Mouse (Mus musculus): ENCODE data around the gene Sfxn5.

Sfxn5 gene

DNA sequence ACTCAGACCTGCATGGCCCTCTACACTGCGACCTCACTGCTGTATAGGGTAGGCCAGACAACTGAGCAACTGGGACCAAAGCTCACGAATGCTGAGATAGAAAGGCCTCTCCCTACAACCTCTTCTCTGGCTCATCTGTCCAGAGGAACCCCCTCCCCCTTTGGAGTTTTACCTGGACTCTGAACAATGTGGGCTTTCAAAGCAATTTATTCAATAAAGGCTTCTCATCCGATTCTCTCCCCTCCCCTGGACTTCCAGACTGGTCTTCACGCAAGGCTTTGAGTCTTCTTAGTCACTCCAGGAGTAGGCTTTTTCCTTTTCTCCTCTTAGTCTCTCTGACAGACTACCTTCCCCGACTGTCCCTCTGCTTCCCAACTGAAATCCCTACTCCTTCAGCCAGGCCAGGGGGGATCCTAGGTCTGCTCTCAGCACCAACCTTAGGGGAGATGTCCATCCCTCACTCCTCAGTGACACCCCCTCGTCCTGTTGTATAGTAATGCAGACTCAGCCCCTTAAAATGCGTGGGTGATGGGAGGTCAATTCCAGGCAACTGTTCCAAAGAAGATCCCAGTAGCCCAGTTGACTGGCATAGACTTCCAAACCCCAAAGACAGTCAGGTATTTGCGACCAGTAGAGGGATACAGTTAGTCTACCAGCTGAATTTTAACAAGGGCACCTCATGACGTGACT, 141.3 kb downstream of the Sfxn5 start:
- no peak for DNase-seq (ENCODE audit: low spot score in 2 of 2)

DNA sequence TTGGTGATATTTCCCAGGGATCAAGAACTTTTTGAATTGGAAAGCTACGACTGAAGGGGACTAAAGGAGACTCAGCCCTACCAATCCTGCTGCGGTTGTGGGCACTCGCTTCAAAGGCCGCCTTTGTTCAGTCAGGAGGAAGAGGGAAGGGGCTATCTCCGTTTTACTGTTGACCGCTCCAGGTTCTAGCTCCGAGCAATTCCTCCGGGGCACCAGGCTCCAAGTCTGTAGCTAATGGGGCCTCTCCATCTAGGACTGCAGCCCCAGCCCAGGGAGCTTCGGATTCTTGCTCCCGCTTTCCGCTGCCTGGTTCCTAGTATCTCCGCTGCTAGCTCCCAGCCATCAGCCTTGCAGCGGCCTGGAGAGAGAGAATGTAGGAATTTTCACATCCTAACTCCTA, 142.6 kb downstream of the Sfxn5 start:
- DNase-seq (ENCODE audit: low spot score in 2 of 2), result no peak

DNA sequence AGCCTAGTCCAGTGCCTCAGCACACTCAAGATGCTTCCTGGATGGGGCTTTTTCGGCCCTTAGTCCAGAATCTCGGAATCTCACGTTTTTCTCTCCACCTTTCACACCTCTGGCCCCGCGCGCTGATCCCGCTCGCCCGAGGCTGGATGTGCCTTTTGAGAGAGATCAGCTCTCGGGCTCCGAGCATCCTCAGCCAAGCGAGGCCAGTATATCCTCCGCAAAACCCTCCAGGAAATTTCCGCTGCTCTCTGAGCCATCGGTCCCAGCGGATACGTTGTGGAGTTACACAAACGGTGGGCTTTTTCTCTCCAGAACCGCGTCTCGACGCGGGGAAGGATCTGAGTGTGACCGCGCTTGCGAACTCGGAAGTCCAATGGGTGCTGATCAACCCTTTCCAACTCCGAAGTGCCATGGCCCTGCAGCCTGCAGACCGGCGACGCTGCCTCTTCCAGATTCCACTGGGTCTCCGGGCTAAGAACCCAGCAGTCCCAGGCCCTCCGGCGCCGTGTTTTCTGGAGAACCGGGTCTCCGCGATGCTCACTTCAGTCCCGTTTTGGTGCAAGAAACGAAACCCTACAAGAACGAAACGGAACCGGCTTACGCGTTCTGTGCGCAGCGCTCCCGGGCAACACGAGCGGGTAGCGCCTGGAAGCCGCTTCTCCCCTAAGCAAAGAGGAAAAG, 143.2 kb downstream of the Sfxn5 start:
- DNase-seq (ENCODE audit: low spot score in 2 of 2), result no peak

DNA sequence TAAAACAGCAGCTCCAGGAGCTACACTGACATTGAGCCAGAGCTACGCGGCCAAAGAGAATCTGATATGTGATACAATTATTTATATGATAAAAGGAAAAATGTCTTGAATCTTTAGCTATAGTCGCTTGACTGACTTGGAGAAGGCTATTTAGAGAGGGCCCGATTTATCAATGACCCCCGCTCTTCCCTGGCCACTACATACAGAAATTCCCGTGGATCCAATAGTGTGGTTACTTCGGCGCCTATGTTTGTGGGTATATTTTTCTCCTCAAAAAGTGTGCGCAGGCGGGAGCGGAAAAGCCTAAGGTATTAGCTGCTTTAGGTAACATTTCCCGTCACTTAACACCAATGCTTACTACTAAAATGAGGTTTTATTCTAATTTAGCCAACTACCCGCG, 143.9 kb downstream of the Sfxn5 start:
- DNase-seq (ENCODE audit: low spot score in 2 of 2), result no peak

DNA sequence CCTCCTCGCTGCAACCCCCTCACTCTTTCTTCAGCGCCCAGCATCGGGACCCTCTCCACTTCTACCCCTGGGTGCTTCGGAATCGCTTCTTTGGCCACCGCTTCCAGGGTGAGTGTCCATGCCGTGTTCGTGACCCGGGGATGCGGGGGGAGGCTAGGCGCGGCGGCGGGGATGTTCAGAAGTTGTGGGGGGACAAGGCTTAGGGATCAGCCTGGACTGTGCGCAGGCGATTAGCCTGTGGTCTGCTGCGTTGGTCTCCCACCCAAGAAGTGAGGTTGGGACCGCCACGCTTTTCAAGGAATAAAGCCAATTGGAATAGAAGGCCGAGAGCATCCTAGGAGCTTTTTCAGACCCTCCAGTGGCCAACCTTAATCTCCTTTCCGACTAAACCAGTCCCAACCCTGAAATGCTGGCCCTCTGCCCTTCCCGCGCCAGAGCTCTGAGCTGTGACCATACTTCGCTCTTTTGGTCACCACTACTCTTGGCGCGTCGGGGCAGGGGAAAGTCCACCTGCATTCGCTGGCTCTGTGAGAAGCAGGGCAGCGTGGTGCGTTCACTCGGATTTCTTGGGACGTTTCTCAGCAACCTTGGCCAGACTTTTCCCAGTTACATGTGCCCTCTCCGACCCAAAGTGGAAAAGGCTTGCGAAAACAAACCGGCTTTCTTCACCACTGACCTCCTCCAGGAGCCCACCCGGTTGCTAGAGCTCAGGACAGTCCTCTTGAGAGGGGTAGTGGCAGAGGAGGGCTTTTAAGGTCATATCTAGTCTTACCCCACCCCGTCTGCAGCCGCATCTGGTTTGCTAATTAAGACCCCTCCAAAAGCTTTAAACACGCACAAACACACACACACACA, 144.7 kb downstream of the Sfxn5 start:
- no peak for DNase-seq (ENCODE audit: low spot score in 2 of 2)

DNA sequence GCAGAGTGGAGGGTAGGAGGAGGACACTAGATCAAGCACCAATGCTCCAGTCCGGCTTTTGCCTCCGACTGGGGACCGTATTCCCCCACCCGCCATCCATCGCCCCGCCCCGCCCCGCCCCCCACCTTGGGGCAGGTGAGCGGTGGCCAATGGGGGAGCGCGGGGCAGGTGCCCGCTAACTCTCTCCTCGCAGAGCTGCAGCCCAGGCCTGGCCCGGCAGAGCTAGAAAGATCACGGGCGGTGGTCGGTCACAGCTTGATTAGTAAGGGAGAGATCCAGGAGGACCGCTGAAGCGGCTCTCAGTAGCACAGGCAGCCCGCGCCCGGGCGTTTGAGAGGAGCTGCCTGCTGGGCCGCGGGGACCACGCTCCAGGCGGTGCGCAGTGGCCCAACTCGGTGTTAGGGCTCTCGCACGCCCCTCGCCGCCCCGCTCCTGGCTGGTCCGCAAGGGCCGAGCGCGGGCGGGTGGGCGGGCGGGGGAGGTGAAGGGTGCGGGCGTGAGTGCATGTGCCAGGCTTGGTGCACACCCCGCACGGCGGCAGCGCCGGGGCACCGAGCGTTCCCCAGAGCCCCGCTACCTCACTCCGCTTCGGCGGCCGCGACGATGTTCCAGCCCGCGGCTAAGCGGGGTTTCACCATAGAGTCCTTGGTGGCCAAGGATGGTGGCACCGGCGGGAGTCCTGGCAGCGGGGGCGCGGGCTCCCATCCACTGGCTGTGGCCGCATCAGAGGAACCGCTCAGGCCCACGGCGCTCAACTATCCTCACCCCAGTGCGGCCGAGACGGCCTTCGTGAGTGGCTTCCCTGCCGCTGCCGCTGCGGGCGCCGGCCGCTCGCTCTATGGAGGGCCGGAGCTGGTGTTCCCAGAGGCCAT, 145.6 kb downstream of the Sfxn5 start, which contains the start of gene Emx1:
Emx1 (plus strand) TSS at position 99 of the 872 bp plus-strand sequence.
- no peak for DNase-seq (ENCODE audit: low spot score in 2 of 2)

DNA sequence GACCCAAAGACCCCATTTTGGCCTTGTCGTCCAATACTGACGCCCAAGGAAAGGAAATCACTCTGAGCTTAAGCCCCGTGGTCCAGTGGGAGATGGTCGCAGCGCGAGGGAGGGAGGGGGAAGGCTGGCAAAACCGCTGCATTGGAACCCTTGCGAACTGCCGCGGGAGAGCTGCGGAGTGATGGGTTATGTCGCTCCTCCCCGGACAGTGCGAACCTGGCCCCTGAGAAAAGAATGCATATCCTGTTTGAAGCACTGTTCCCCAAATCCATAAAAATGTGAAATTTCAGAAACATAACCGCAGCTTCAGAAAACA, 146.5 kb downstream of the Sfxn5 start:
- no peak for DNase-seq (ENCODE audit: low spot score in 2 of 2)

DNA sequence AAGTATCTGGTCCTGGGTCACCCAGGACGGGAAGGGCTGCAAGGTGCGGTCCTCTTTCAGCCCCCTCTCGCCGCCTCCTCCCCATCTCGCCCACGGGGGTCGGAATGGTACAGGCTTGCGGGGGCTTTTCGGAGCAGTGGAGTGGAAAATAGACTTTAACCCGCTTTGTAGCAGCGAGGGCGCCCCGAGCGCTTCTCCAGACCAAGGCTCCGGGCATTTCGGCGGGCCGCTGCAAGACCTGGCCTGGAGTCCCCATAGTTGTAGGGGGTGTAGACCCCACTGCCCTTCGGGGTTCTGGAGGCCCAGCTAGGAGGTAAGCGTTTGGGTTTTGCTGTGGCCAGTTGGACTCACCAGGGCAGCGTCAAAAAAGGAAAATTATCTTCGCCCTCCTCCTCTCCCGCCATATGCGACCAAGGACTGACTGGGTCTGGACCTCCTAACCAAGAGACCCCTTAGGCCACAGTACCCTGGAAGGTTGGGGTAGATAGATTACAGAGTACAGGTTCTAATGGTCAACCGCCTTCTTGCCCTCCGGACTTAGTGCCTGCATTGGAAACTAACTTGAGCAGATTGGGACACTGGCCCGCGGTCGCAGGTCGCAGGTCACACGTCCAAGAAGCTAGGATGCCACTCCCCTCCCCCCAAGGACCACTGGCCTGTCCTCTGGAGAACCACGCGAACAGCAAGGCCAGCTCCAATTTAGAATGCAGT, 147.0 kb downstream of the Sfxn5 start:
- DNase-seq (ENCODE audit: low spot score in 2 of 2), result no peak

DNA sequence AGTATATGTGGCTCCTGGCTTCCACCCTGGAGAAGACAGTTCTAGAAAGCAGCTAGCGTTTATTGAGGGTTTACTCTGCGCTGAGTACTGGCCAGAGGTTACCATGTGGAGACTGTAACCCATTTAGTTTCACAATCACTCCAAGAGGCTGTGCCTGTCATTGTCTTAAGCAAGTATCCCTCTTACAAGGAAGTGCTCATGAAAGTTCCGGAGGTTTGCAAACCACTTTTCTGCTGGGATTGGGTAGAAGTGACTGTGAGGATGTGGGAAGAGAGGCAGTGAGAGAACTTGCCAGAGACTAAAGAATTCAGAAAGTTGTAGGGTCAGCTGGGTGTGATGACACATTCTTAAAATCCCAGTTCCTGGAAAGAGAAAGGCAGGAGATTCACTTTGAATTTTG, 149.3 kb downstream of the Sfxn5 start:
- no peak for DNase-seq (ENCODE audit: low spot score in 2 of 2)

DNA sequence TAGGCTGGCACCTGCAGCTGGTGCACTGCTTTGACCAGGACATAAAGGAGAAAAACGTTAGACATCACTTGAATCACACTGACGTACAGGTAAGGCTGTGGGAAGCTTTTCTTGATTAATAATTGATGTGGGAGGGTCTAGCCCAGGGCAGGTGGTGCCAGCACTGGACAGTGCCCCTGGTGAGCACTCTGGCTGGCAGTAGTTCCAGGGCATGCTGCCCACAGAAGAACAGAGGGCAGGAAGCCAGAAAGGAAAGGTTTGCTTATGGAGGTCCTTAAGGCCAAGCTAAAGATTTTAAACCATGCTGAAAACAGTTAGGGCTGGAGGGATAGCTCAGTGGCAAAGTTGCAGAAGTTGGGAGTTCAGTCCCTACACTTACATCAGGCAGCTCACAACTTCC, 153.2 kb downstream of the Sfxn5 start:
- no peak for DNase-seq (ENCODE audit: low spot score in 2 of 2)

DNA sequence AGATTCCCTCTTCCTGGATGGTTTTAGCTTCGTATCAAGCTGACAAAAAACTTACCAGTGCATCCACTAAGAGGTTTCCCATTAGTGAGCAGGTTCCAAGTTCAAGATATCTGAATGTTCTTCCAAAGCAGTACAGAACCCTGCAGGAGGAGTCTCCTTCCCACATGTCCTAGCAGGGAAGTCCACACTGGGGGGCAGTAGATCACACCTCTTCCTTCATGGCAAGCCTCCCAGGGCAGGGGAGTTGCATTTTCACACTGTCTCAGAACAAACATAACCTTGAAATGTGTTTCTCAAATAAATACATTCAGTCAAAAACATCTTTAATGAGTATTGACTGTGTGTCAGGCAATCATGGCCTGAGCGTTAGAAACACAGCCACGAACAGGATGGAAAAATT, 153.7 kb downstream of the Sfxn5 start:
- no peak for DNase-seq (ENCODE audit: low spot score in 2 of 2)

DNA sequence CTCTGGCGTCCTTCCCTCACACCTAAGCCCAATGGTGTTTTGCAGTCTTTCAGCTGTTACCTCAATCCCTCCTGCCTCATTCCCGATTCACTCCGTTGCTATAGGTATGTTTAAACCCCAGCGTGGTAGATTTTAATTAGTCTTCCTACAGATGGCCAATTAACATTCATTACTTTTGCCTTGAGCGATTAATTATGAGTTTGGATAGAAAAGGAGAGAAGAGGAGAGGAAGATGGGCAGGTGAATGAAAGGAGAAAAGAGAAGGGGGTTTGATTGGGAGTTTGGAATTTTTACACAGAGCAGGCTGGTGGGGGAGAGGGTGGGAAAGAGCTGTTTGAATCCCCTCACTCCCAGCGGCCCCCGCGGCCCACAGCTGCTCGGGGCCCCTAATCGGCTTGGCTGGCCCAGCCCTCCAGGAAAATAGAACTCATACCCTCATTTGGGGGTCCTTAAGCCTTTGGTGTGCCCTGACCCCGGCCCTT, 167.7 kb downstream of the Sfxn5 start:
- no peak for DNase-seq (ENCODE audit: low spot score in 2 of 2)

All from spleen, postnatal 10 days (tissue).